Mouse (Mus musculus) kidney, adult 2 months (tissue): ENCODE measurements around the gene Sorcs1. TPM values are rescaled to one million over a fixed set of nuclear protein-coding genes. Genes with fewer than 3 reads are reported as not detected.

ENCODE experiments used
- DNase-seq: peaks from one replicate; pipeline ENCODE4 v3.0.0; 2021
- H3K27ac ChIP-seq: fragments of 200-500 bp; 2 replicates; pipeline ENCODE4 v1.5.1; 2012; ENCODE audit warnings: low read depth, low read length, control low read depth, inconsistent platforms; ENCODE audit not compliant: insufficient read depth
- H3K27me3 ChIP-seq: fragments of 200-500 bp; replicated peaks from 2 replicates; pipeline ENCODE4 v1.6.1; 2012; ENCODE audit warnings: mild to moderate bottlenecking, moderate library complexity, low read length, inconsistent platforms; ENCODE audit not compliant: control insufficient read depth, insufficient read depth
- H3K36me3 ChIP-seq: fragments of 200-500 bp; 2 replicates; pipeline ENCODE4 v1.6.1; 2012; ENCODE audit warnings: mild to moderate bottlenecking, moderate library complexity, low read length, inconsistent platforms; ENCODE audit not compliant: control insufficient read depth, insufficient read depth
- H3K4me1 ChIP-seq: fragments of 200-500 bp; 2 replicates; pipeline ENCODE4 v1.6.1; 2011; ENCODE audit warnings: low read length; ENCODE audit not compliant: control insufficient read depth, insufficient read depth
- H3K4me3 ChIP-seq: fragments of 200-500 bp; 2 replicates; pipeline ENCODE4 v1.5.1; 2011; ENCODE audit warnings: mild to moderate bottlenecking, low read depth, low read length, control low read depth; ENCODE audit not compliant: insufficient read depth
- CTCF ChIP-seq: fragments of 200-500 bp; conservative IDR thresholded peaks from 2 replicates; pipeline ENCODE4 v1.5.1; 2011; ENCODE audit warnings: low read depth, mild to moderate bottlenecking, control low read depth, low read length, moderate library complexity, mixed read lengths; ENCODE audit not compliant: insufficient read depth, insufficient read length
- POLR2A ChIP-seq: fragments of 200-500 bp; IDR thresholded peaks from one replicate; pipeline ENCODE4 v1.6.1; 2011; ENCODE audit warnings: low read depth, low read length, control low read depth
- WGBS: fragments of 180-500 bp; shearing (Covaris S2); methylation state at CpG from one replicate; pipeline ENCODE4 v1.1.7; 2018; 5-methylcytosine and 5-hydroxymethylcytosine counted together
- polyA plus RNA-seq: library from polyadenylated mRNA; depleted of rRNA; stranded (reverse); fragments of >200 nt; gene quantifications from 2 replicates; pipeline ENCODE4 v1.2.3, GENCODE M21; 2012

The Sorcs1 gene
- polyA plus RNA-seq, 1 experiment: 0.30 TPM

DNA sequence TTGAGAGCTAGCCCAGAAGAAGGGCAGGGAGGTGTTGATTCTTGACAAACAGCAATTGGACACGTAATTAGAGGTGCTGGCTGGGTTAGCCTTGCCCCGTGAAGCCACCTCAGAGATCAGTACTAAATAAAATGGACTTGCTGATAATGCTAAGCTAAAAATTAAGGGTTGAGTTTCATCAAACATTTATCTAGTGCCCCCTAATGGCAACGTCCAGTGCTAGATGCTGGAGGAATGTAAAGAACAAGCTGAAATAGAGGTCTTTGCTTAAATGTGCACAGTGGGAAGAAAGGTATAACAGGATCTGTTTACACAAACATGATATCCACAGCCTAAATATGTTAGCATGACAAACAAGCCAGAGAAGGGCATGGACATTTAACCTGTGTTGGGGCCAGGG lies 532.5 kb downstream of the Sorcs1 start:
- Histone ChIP-seq H3K4me1 (no peaks in the 10 kb centered on the region), H3K36me3 (no peaks in the 10 kb centered on the region), H3K4me3 (no peak overlapping the region), H3K27me3 (no peaks in the 10 kb centered on the region), H3K27ac (no peak overlapping the region)
- WGBS: 13% methylated on average over 3 of the region's 3 CpGs
- DNase-seq: no peak
- TF ChIP-seq CTCF (no peak), POLR2A (no peak)

GRCm38 (mm10) chr19:50141853-50142252 lies 536.6 kb downstream of the Sorcs1 start:
- no peak for DNase-seq
- Histone ChIP-seq H3K4me3 (no peak overlapping the region), H3K27ac (no peak overlapping the region), H3K36me3 (no peaks in the 10 kb centered on the region), H3K4me1 (no peaks in the 10 kb centered on the region), H3K27me3 (no peaks in the 10 kb centered on the region)
- no peak for TF ChIP-seq CTCF
- 51% methylated on average over 8 of the region's 8 CpGs for WGBS

GRCm38 (mm10) chr19:50134656-50135055 lies 543.8 kb downstream of the Sorcs1 start:
- Histone ChIP-seq H3K27me3 (no peaks in the 10 kb centered on the region), H3K4me1 (no peaks in the 10 kb centered on the region), H3K27ac (no peak overlapping the region), H3K4me3 (no peak overlapping the region), H3K36me3 (no peaks in the 10 kb centered on the region)
- 78% methylated on average over 1 of the region's 1 CpGs for WGBS
- no peak for DNase-seq
- TF ChIP-seq POLR2A (no peak), CTCF (no peak)

DNA sequence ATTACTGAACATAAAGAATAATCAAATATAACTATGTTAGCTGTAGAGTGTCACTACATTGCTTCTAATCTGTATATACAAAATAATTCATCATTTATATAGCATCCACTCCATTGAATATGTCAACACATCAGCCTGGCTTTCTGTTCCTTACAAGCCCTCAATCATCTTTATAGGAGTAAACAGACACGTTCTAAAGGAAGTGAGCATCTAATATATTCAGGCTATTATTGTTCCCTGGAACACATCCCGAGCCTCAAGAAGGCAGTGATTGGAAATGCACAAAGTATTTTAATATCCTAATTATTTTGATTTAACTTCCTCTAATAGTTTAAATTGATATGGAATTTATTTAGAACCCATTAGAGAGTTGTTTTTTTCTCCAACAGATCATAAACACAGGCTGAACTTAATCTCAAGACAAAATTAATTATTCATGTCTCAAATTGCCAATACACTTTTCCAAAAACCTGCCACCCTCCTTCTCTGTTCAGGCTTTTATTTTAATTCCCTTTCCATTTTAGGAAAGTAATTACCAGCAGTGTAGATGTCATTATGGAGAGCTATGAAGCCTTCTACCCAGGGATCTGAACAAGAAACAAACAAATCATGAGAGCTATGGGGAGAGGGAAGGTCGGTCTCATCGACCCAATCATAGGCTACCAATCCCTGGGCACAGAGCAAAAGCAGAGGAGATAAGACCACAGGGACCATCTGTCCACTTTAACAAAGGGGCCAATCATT lies 572.4 kb downstream of the Sorcs1 start:
- TF ChIP-seq CTCF (no peak), POLR2A (no peak)
- Histone ChIP-seq H3K4me1 (no peaks in the 10 kb centered on the region), H3K27me3 (no peaks in the 10 kb centered on the region), H3K27ac (no peak overlapping the region), H3K4me3 (no peak overlapping the region), H3K36me3 (no peaks in the 10 kb centered on the region)
- DNase-seq: no peak
- WGBS: 56% methylated on average over 4 of the region's 4 CpGs
